Mouse (Mus musculus) intestine, embryonic 16.5 days (tissue): ENCODE results near the gene Ppp1r16b. TPM values are rescaled to one million over a fixed set of nuclear protein-coding genes. Genes with fewer than 3 reads are reported as not detected.

ENCODE experiments used
- ATAC-seq: fragments of 200-750 bp; cut with Nextera tagmentation; 2 replicates; pipeline ENCODE4 v1.8.0; 2017; ENCODE audit warnings: moderate TSS enrichment, moderate library complexity
- H3K27ac ChIP-seq: fragments of 300-500 bp; sonication (generic); 2 replicates; pipeline ENCODE4 v1.5.1; 2014; ENCODE audit warnings: mild to moderate bottlenecking, low read length
- H3K27me3 ChIP-seq: fragments of 300-500 bp; sonication (generic); replicated peaks from 2 replicates; pipeline ENCODE4 v1.6.1; 2014; ENCODE audit warnings: low read length, control low read depth, mixed read lengths; ENCODE audit not compliant: control insufficient read depth, insufficient read depth
- H3K36me3 ChIP-seq: fragments of 300-500 bp; sonication (generic); 2 replicates; pipeline ENCODE4 v1.6.1; 2014; ENCODE audit warnings: low read length, control low read depth; ENCODE audit not compliant: control insufficient read depth, insufficient read depth
- H3K4me1 ChIP-seq: fragments of 300-500 bp; sonication (generic); 2 replicates; pipeline ENCODE4 v1.6.1; 2014; ENCODE audit warnings: low read length, control low read depth, mixed read lengths; ENCODE audit not compliant: control insufficient read depth, insufficient read depth
- H3K4me2 ChIP-seq: fragments of 300-500 bp; sonication (generic); 2 replicates; pipeline ENCODE4 v1.6.1; 2014; ENCODE audit warnings: low read depth, low read length, control low read depth
- H3K4me3 ChIP-seq: fragments of 300-500 bp; sonication (generic); 2 replicates; pipeline ENCODE4 v1.5.1; 2014; ENCODE audit warnings: mild to moderate bottlenecking, low read length
- H3K9ac ChIP-seq: fragments of 300-500 bp; sonication (generic); 2 replicates; pipeline ENCODE4 v1.6.1; 2014; ENCODE audit warnings: low read depth, low read length
- H3K9me3 ChIP-seq: fragments of 300-500 bp; sonication (generic); 2 replicates; pipeline ENCODE4 v1.6.1; 2016; ENCODE audit warnings: low read length, control low read depth; ENCODE audit not compliant: control insufficient read depth
- WGBS: fragments of 180-500 bp; shearing (Covaris S2); extraction: QIAGEN DNeasy Blood & Tissue Kit; methylation state at CpG from one replicate; pipeline ENCODE4 v1.1.7; 2014; 5-methylcytosine and 5-hydroxymethylcytosine counted together
- polyA plus RNA-seq: library from polyadenylated mRNA; unstranded; fragments of >200 nt; fragmentation: Nextera tagmentation; extraction: Ambion mirVana; gene quantifications from 2 replicates; pipeline ENCODE4 v1.2.1, GENCODE M21; 2015

The Ppp1r16b gene
- polyA plus RNA-seq, 1 experiment from 2014 or later: 3.5 TPM

- Histone ChIP-seq H3K9me3 (no peaks in the 10 kb centered on the region), H3K27me3 (no peaks in the 10 kb centered on the region), H3K9ac (no peak overlapping the region), H3K4me2 (no peak overlapping the region), H3K4me1 (no peaks in the 10 kb centered on the region), H3K36me3 (no peaks in the 10 kb centered on the region), H3K27ac (no peak overlapping the region), H3K4me3 (no peak overlapping the region)
- WGBS: 25% methylated on average over 6 of the region's 6 CpGs
- no peak for ATAC-seq
Observed at GRCm38 (mm10) chr2:158722991-158723551, 57.9 kb downstream of the Ppp1r16b start.

- Histone ChIP-seq H3K27ac (no peak overlapping the region), H3K4me3 (no peak overlapping the region), H3K4me2 (no peak overlapping the region), H3K36me3 (no peaks in the 10 kb centered on the region), H3K9me3 (no peaks in the 10 kb centered on the region), H3K4me1 (no peaks in the 10 kb centered on the region), H3K27me3 (no peaks in the 10 kb centered on the region), H3K9ac (no peak overlapping the region)
- no peak for ATAC-seq
- WGBS: 25% methylated on average over 6 of the region's 6 CpGs
Observed at GRCm38 (mm10) chr2:158723806-158724205, 58.6 kb downstream of the Ppp1r16b start.

GRCm38 (mm10) chr2:158726252-158726651 lies 61.1 kb downstream of the Ppp1r16b start:
- ATAC-seq: no peak
- WGBS: 70% methylated on average over 6 of the region's 6 CpGs

GRCm38 (mm10) chr2:158728061-158728815 lies 63.0 kb downstream of the Ppp1r16b start:
- Histone ChIP-seq H3K4me2 (no peak overlapping the region), H3K9me3 (no peaks in the 10 kb centered on the region), H3K27me3 (no peaks in the 10 kb centered on the region), H3K4me1 (no peaks in the 10 kb centered on the region), H3K4me3 (no peak overlapping the region), H3K27ac (no peak overlapping the region), H3K36me3 (no peaks in the 10 kb centered on the region), H3K9ac (no peak overlapping the region)
- WGBS: 39% methylated on average over 7 of the region's 7 CpGs
- ATAC-seq: no peak

More at GRCm38 (mm10) chr2:158726252-158726651, 61.1 kb downstream of the Ppp1r16b start:
- Histone ChIP-seq H3K4me2 (no peak overlapping the region), H3K4me1 (no peaks in the 10 kb centered on the region), H3K9me3 (no peaks in the 10 kb centered on the region), H3K27ac (no peak overlapping the region), H3K4me3 (no peak overlapping the region), H3K36me3 (no peaks in the 10 kb centered on the region), H3K9ac (no peak overlapping the region), H3K27me3 (no peaks in the 10 kb centered on the region)

GRCm38 (mm10) chr2:158730896-158731295 lies 65.7 kb downstream of the Ppp1r16b start:
- Histone ChIP-seq H3K27ac (no peak overlapping the region), H3K9ac (no peak overlapping the region), H3K4me1 (peaks cover 5% of the 10 kb centered on the region; the same call in 1 of the 2 replicates), H3K4me2 (no peak overlapping the region), H3K4me3 (no peak overlapping the region), H3K9me3 (no peaks in the 10 kb centered on the region), H3K36me3 (no peaks in the 10 kb centered on the region), H3K27me3 (no peaks in the 10 kb centered on the region)
- WGBS: 64% methylated on average over 3 of the region's 3 CpGs
- ATAC-seq: no peak

- no peak for ATAC-seq
- no peak overlapping the region for H3K27ac ChIP-seq
- H3K36me3 ChIP-seq: no peaks in the 10 kb centered on the region
- no peaks in the 10 kb centered on the region for H3K9me3 ChIP-seq
- no peaks in the 10 kb centered on the region for H3K27me3 ChIP-seq
- WGBS: 86% methylated on average over 9 of the region's 9 CpGs
- peaks cover 5% of the 10 kb centered on the region; the same call in 1 of the 2 replicates for H3K4me1 ChIP-seq
- no peak overlapping the region for H3K9ac ChIP-seq
- no peak overlapping the region for H3K4me2 ChIP-seq
- no peak overlapping the region for H3K4me3 ChIP-seq
Observed at GRCm38 (mm10) chr2:158732521-158732920, 67.3 kb downstream of the Ppp1r16b start.

- no peak overlapping the region for H3K4me3 ChIP-seq
- peaks cover 5% of the 10 kb centered on the region; the same call in 1 of the 2 replicates for H3K4me1 ChIP-seq
- H3K9me3 ChIP-seq: no peaks in the 10 kb centered on the region
- no peak overlapping the region for H3K27ac ChIP-seq
- no peak for ATAC-seq
- no peak overlapping the region for H3K9ac ChIP-seq
- WGBS: 58% methylated on average over 4 of the region's 4 CpGs
- H3K27me3 ChIP-seq: no peaks in the 10 kb centered on the region
- H3K36me3 ChIP-seq: no peaks in the 10 kb centered on the region
- H3K4me2 ChIP-seq: no peak overlapping the region
Observed at GRCm38 (mm10) chr2:158733136-158733535, 67.9 kb downstream of the Ppp1r16b start.

- H3K4me3 ChIP-seq: no peak overlapping the region
- no peak overlapping the region for H3K9ac ChIP-seq
- no peaks in the 10 kb centered on the region for H3K36me3 ChIP-seq
- no peak overlapping the region for H3K4me2 ChIP-seq
- WGBS: 73% methylated on average over 6 of the region's 6 CpGs
- H3K4me1 ChIP-seq: peaks cover 5% of the 10 kb centered on the region; the same call in 1 of the 2 replicates
- H3K9me3 ChIP-seq: no peaks in the 10 kb centered on the region
- no peak overlapping the region for H3K27ac ChIP-seq
- no peak for ATAC-seq
- H3K27me3 ChIP-seq: no peaks in the 10 kb centered on the region
Observed at GRCm38 (mm10) chr2:158733914-158734313, 68.7 kb downstream of the Ppp1r16b start.

- Histone ChIP-seq H3K4me3 (no peak overlapping the region), H3K27me3 (no peaks in the 10 kb centered on the region), H3K4me1 (peaks cover 5% of the 10 kb centered on the region; the same call in 1 of the 2 replicates), H3K4me2 (no peak overlapping the region), H3K9me3 (no peaks in the 10 kb centered on the region), H3K27ac (no peak overlapping the region), H3K9ac (no peak overlapping the region), H3K36me3 (no peaks in the 10 kb centered on the region)
- ATAC-seq: no peak
- WGBS: 62% methylated on average over 7 of the region's 7 CpGs
Observed at GRCm38 (mm10) chr2:158734500-158735152, 69.4 kb downstream of the Ppp1r16b start.
